Mouse (Mus musculus): ENCODE measurements around the gene Cmtm6.
"Not testable (repeated sequence)": the region's sequence is repeated elsewhere in the genome, so short reads cannot be mapped to it uniquely, and the experiment has no call there.

Gene Cmtm6

DNA sequence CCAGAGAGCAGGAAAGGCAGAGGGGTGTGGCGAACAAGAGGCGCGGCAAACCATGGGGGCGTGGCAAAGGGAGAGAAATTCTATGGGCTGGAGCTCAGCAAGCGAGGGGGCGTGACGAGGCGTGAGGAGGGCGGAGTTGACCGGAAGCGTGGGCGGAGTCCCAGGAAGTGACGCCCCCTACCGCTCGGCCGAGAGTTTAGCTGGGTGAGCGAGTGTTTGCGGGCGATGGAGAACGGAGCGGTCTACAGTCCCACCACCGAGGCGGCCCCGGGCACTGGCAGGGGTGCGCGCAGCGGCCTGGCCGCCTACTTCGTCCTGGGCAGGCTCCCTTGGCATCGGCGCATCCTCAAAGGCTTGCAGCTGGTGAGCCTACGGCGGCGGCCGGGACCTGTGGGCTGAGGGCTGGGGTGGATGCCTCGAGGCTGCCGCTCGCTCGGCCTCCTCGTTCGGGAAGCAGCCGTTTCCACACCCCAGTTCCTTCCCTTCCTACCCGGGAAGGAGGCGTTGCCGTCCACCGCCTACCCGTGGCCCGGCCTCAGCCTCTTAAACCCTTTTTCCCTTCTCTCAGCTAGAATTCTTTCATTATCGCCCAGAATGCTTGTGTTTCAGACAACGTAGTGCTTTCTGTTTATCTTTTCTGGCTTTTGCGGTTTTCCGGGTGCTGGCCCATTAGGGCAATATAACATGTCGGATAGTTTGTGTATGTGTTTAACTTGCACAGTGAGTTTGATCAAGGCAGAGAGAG, at the start of gene Cmtm6:
Gene Cmtm6, plus strand, starts transcription at position 106 of the 745 bp plus-strand sequence.
- peak; percentile 98 to 99 for DNase-seq

DNA sequence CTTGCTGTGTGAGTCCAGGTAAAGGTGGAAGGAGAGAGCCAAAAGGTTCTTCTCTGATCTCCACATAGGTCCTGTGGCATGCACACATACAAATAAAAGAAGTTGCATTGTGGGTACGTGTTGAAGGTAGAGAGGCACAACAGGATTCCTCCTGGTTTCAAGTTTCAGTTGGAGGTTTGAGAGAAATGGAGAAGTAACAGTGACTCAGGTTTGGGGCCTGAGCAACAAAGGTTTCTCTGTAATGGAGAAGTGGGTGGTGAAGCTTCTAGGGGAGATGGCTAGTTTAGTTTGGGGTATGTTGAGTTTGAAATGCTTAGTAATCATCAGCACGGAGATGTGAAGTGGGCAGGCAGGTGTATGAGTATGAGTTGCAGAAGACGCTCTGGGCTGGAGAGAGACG, 48.7 kb upstream of the Cmtm6 start:
- no peak for DNase-seq

DNA sequence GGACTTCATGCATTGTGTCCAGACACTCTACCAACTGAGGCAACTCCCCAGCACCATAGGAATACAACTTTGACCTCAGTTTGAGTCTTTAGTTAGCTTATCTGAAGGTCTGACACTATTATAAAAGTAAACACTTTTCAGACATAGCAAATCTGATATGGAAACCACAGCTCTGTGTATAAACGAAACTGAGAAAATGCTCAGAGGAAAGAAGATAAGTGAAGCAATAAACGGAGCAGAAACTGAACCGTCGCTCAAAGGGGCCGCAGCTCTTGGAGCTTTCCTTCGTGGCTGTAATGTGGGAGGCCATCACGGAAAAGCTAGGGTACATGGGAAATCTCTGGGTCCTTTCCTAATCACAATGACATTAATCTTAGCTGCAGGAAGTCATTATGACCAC, 44.7 kb upstream of the Cmtm6 start:
- DNase-seq = no peak

DNA sequence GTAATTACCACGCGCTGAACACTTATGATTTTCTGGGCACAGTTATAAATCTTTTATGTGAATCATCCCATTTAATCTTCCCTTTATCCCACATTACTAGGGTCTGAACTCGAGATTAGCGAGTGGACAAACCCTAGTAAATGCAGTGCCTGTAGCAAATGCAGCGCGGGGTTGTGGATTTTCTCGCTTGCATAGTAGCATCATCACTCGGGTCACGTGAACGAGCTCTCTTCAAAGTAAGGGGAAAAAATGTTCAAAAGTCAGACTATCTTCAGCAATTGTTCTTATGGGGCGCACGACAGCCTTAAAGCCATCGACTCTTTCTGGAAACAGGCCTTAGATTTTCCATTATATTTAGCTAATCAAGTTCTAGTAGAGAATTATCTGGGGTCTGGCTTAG, 43.3 kb upstream of the Cmtm6 start:
- no peak for DNase-seq

DNA sequence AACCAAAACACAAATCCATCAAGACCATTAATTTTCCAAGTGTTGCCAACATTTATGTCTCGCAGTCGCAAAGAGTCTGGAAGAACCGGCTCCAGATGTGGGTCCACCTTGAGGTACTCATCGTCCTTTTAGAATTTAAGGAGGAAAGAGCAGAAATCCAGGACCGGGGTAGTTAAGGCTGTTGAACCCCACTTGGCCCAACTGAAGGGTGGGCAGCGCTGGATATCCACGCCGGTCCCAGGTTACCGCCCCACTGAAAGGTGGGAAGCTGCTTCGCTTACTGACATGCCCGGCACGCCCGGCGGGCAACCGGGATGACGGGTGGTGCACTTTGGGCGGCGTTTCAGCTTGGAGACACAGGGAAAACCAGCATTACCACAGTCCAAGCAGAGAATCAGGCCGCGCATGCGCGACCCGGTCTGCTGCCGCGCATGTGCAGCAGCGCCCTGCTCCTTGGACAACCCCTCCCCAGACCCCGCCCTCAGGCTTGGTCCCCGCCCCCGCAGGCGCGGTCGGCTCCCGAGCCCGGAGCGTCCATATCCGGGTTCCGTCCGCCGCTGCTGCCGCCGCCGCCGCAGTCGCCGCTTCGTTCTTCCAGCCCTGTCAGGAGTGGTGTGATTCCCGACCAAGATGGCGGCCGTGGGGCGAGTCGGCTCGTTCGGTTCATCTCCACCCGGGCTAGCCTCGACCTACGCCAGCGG, 42.5 kb upstream of the Cmtm6 start, which contains the start of gene Dync1li1:
Gene Dync1li1, plus strand, starts transcription at position 539 of the 701 bp plus-strand sequence.
- DNase-seq = peak; percentile 95 to 98

DNA sequence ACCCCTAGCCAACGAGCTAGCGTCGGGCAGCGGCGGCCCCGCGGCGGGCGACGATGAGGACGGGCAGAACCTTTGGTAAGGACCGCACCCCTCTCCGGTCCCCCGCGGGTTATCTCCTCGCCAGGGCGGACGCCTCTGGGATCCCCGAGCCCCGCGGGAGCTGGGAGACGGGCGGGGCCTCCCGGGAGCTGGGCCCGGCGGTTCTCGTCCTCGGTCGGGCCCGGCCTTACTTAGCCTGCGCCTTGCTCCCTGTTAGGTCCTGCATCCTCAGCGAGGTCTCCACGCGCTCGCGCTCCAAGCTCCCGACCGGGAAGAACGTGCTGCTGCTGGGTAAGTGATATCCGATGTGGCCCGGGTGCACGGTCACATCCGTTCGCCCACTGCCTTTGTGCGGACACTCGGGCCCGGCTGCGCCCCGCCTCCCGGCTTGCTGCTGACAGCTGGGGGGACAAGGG, 41.9 kb upstream of the Cmtm6 start:
- no peak for DNase-seq

DNA sequence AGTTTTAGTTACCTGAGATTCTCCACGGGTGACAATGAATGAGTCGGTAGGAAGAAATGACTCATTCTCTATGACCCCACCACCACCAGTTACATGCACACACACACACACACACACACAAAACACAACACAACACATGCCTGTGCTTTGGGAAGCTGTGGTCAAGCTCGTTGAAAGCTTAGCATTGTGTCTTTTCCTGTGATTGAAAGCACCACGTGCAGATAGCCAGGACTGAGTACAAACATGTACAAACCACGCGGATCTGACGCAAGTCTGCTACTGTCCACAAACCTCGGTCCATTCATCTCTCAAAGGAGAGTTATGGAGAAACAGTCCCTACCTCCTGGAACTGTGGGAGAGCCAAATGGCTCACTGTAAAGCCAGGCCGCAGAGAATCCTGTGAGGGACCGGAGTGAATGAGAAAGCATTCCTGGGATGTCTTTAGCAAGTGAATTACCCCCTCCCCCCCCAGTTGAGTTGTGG, 40.8 kb upstream of the Cmtm6 start:
- no peak for DNase-seq

DNA sequence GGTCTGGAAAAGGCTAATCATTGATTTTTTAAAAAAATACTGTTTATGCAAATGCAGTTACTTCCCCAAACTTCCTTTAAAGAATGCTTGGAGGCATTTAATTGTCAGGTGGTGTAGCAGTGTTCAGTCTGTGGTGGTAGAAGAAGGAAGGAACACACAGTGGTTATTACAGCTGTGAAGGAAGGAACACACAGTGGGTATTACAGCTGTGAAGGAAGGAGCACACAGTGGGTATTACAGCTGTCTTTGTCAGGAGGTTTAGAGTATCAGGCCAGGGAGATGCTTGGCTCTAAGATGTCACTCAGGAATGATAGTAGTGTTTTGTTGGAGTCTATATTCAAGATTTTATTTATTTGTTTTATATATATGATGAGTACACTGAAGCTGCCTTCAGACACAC, 39.8 kb upstream of the Cmtm6 start:
- no peak for DNase-seq

DNA sequence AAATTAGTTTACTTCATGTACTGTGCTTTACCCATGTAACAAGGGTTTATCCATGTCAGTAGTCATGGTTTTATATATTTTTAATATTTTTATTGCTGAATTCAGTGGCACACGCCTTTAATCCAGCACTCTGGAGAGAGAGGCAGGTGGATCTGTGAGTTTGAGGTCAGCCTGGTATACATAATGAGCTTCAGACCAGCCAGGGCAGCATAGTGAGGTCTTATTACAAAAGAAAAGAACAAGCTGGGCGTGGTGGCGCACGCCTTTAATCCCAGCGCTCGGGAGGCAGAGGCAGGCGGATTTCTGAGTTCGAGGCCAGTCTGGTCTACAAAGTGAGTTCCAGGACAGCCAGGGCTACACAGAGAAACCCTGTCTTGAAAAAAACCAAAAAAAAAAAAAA, 35.3 kb upstream of the Cmtm6 start:
- not testable (repeated sequence) for DNase-seq

DNA sequence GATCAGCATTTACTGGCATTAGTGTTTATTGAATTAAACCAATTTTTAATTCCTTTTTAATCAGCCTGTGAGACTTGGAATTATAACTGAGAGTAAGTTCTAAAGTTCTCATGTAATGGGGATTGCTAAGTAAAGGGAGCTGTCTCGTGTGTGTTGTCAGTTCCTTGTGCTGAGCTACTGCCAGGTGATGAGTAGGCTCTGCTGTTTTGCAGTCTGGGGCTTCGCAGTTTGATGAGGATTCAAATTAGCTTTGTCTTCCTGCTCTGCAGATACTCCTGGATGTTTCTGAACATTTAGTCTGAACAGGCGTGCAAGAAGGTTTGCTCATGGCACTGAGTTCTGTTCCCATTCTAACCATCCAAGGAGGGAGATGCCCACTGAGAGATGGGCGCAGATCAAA, 33.8 kb upstream of the Cmtm6 start:
- DNase-seq = no peak

DNA sequence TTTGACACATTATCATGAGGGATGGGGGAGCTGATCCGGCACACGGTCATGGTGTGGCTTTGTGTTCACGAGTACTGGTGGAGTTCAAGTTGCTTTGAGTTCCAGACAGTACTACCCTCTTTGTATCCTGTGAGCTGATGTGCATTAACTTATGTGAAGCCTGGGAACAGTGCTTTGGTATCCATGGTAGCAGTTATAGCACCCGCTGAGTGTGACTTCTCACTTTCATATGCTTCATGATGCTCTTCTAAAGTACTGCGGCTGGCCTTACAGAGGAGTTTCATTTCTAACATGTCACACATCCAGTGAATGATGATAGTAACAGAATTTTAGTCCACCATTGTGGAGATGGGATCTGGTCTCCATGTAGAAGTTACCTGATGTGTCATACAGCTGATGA, 33.0 kb upstream of the Cmtm6 start:
- DNase-seq = no peak

DNA sequence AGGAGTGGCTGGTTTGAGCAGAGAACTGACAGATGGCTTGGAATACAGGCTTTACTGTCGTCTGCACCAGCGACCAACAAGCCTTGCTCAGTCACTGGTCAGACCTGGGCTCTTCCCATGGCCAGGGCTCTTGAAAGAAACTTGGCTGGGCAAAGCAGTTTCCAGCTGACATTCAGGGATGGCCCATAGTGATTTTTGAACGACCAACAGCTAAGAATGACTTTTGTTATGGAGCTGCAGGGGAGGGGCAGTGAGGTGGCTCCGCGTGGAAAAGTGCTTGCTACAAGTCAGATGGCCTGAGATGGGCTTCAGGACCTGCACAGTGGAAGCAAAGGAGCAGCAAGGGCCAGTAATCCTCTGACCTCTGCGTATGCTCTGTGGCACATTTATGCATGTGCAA, 31.7 kb upstream of the Cmtm6 start:
- no peak for DNase-seq

DNA sequence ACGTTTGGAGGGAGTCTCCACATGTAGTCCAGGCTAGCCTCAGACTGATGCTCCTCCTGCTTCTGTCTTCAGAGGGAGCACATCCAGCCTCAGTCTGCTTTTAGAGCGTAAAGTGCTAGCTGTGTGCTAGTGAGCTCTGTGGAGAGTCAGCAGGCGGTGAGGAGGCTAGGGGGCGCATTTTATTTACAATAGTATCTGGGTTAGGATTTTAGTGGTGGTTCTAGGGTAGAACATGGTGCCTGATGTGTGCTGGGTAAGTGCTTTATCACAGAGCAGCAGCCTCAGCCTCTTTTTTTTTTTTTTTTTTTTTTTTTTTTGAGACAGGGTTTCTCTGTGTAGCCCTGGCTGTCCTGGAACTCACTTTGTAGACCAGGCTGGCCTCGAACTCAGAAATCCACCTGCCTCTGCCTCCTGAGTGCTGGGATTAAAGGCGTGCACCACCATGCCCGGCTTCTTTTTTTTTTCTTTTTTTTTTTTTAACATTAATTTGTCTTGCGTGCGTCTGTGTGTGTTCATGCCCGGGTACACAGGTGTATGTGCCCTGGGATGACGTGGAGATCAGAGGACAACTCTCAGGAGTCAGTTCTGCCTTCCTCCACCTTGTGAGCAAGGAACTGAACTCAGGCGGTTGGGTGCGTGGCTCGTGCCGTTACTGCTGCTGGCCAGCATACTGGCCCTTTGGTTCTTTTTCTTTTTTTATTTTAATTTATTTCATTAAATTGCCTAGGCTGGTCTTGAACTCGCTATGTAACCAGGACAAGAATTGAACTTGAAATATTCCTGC, 30.8 kb upstream of the Cmtm6 start:
- DNase-seq = no peak

DNA sequence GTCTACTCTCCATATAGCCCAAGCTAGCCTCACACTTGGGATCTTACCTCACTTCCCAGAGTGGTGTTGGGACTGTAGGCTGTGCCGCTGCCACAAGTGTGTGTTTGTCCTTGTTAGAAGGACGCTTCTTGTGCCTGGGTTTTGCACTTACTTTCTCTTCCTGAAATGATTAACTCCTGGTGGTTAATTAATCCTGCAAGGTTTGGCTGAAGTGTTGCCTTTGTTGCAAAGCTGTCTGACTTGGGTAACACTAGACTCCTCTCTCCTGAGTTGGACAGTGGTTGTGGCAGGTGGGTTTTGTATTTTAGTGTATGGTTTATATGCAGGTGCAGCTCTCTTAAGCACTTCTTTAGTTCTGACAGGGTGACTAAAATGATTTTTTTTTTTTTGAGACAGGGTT, 29.9 kb upstream of the Cmtm6 start:
- DNase-seq = no peak

DNA sequence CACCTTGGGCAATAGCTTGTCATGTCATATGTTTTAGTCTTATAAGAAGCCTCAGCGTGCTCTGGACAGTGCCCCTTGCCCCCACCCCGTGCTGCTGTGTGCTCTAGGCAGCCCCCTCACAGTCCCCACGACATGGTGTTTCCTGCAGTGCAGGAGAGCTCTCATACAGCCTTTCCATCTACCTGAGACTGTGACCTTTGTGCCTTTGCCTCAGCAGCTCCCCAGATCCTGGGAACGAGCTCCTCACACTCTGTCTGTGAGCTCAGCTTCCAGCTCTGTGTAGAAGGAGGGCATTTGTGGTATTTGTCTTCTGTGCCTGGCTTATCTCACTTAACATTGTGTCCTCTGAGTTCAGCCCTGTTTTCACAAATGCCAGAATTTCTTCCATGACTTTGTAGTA, 29.0 kb upstream of the Cmtm6 start:
- no peak for DNase-seq

DNA sequence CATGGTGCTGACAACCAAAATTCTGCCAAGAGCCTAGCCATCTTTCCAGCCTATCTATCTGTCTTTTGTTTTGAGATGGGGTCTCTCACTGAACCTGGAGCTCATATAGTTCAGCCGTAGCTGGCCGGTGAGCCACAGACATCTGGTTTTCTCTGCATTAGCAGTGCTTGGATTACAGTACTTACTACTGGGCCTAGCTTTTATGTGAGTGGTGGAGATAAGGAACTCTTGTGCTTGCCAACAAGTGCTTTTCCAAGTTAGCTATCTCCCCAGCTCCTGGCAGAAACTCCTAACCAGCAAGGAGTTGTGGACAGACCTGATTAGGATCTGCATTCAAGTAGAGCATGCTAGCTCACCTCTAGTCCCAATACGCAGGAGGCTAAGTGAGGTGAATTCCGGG, 23.1 kb upstream of the Cmtm6 start:
- no peak for DNase-seq

DNA sequence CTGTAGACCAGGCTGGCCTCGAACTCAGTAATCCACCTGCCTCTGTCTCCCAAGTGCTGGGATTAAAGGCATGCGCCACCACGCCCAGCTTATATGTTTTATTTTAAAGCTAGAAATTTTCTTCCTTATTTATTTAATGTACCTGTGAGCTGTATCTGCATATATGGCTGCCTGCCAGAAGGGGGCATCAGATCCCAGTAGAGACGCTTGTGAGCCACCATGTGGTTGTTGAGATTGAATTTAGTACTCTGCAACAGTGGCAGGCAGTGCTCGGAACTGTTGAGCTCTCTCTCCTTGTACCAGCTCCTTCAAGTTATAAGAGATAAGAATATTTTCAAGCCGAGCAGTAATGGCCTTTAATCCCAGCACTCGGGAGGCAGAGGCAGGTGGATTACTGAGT, 20.6 kb upstream of the Cmtm6 start:
- peak in 1 of 2 experiments; percentile 45 for DNase-seq

DNA sequence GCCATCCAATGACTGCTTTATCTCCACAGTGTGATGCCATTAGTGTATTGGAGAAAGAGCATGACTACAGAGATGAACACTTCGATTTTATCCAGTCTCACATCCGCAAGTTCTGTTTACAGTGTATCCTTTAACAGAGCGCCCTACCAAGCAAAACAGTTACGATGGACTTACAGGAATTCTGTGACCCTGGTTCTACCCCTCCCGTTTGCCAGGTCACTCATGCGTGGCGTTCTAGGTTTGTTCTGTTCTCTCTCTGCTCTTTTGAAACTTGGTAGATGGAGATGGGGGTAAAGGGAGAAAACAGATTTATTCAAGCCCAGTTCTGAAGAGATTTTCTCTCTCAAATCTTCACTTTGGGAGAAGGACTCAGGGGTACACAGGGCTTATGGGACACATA, 17.4 kb upstream of the Cmtm6 start:
- DNase-seq = no peak

DNA sequence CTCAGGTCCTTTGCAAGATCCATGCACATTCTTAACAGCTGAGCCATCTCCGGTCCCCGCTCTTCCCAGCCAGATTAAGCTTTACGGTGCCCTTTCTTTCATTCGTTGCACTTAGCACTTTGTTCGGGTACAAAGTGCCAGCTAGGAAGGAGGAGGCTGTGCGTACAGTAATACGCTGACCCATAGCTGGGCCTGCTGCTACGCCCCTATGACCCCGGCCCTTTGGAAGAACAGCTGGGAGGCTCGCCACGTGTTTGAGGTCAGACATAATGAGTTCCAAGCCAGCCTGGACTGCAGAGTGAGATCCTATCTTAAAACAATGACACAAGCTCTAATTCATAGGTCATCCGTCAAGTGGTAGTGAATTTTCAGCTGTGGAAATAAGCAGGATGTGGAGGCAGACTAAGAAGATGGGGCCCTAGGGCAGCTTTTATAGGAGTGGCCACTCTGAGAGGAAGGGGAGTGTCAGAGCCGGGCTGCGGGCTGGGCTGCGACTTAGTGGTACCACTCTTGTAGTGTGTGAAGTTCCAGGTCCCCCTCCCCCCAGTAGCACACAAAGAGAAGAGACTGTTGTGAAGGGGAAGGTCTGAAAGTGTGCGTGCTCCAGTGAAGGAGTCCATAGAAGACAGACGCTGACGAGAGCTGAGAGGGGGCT, 14.1 kb upstream of the Cmtm6 start:
- DNase-seq = no peak

DNA sequence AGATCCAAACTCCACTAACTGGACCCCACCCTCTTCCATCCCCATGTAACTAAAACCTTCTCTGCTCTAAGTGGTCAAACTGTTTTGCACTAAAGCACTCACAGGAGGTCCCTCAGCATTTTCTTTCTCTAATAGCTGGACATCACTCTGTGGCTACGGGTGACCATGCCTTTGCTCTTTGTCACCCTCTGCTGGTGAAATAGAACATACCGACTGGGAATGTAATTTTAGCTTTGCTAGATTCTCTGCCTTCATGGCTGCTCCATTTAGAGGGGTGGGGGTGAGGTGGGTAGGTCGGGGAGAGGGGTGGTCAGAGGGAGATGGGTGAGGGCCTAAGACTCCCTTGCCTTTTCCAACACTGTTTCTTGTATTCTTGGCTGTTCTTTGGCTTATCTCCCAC, 3.6 kb upstream of the Cmtm6 start:
- no peak for DNase-seq

DNA sequence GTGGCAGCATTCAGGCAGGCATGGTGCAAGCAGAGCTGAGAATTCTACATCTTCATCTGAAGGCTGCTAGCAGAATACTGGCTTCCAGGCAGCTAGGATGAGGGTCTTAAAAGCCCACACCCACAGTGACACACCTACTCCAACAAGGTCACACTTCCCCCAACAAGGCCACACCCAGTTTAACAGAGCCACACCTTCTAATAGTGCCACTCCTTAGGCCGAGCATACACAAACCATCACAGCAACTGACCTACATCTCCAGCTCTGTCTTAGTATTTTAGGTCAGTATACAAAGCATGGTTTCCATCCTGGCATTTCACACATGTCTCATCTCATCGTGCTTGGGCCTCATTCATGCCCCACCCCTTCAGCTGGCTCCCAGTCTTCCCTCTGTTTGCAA, 2.5 kb upstream of the Cmtm6 start:
- not testable (repeated sequence) for DNase-seq

DNA sequence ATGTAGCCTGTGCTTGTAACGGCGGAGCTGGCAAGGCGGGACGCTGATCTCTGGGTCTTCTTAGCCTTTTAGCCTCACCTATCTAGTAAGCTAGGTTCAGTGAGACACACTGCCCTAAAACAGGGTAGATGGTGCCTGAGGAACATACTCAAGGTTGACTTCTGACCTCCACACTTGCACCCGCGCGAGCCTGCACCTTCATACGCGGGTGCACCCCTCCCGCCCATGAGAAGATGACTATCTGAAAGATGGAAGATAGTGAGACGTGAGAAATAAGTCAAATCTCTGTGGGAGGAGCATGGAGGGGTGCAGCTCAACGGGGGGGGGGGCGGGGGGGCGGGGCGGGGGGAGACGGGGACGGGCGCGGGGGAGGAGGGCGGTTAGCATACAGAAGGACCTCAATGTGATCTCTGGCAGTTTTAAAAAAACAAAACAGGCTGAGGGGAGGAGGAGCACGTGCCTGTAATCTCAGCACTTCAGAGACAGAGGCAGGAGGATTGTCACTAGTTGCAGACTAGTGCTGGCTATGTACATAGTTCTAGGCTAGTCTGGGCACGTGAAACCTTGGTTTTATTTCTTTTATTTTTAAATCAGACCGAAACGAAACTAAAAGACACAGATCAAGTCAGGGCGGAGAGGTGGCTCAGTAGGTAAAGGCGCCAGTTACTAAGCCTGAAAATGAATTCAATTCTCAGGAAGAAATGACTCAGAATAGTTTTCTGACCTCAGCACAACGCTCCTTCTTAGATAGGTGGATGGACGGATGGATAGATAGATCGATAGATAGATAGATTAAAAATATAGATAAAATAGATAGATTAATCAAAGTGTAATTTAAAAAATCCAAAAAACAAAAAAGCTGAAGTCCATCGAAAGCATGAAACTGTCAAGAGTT, 758 bp upstream of the Cmtm6 start:
- peak in 1 of 2 experiments; percentile 36 for DNase-seq

Data from spleen, adult 18-20 months (tissue).